Mouse (Mus musculus) forebrain, embryonic 13.5 days (tissue): ENCODE data around the gene Slc16a11. TPM values are rescaled to one million over a fixed set of nuclear protein-coding genes. Genes with fewer than 3 reads are reported as not detected.

Source experiments
- ATAC-seq: fragments of 200-750 bp; cut with Nextera tagmentation; 2 replicates; pipeline ENCODE4 v1.8.0; 2017
- H3K27ac ChIP-seq: fragments of 300-500 bp; sonication (generic); 2 replicates; pipeline ENCODE4 v1.5.1; 2015; ENCODE audit warnings: inconsistent platforms, mild to moderate bottlenecking, moderate library complexity
- H3K27me3 ChIP-seq: fragments of 300-500 bp; sonication (generic); 2 replicates; pipeline ENCODE4 v1.6.1; 2015; ENCODE audit warnings: mild to moderate bottlenecking, inconsistent platforms
- H3K36me3 ChIP-seq: fragments of 300-500 bp; sonication (generic); 2 replicates; pipeline ENCODE4 v1.6.1; 2015; ENCODE audit warnings: mild to moderate bottlenecking, inconsistent platforms; ENCODE audit not compliant: poor library complexity, severe bottlenecking
- H3K4me1 ChIP-seq: fragments of 300-500 bp; sonication (generic); 2 replicates; pipeline ENCODE4 v1.6.1; 2015; ENCODE audit warnings: inconsistent platforms
- H3K4me2 ChIP-seq: fragments of 300-500 bp; sonication (generic); 2 replicates; pipeline ENCODE4 v1.6.1; 2015; ENCODE audit warnings: inconsistent platforms, mild to moderate bottlenecking, moderate library complexity
- H3K4me3 ChIP-seq: fragments of 300-500 bp; sonication (generic); 2 replicates; pipeline ENCODE4 v1.5.1; 2015; ENCODE audit warnings: mild to moderate bottlenecking, inconsistent platforms
- H3K9ac ChIP-seq: fragments of 300-500 bp; sonication (generic); 2 replicates; pipeline ENCODE4 v1.6.1; 2015; ENCODE audit warnings: mild to moderate bottlenecking, inconsistent platforms
- H3K9me3 ChIP-seq: fragments of 300-500 bp; sonication (generic); replicated peaks from 2 replicates; pipeline ENCODE4 v1.6.1; 2016; ENCODE audit warnings: inconsistent platforms
- WGBS: fragments of 180-500 bp; shearing (Covaris S2); methylation state at CpG from one replicate; pipeline ENCODE4 v1.1.7; 2015; 5-methylcytosine and 5-hydroxymethylcytosine counted together
- polyA plus RNA-seq: library from polyadenylated mRNA; unstranded; fragments of >200 nt; fragmentation: Nextera tagmentation; extraction: Ambion mirVana; gene quantifications from 2 replicates; pipeline ENCODE4 v1.2.1, GENCODE M21; 2015

Gene Slc16a11
- polyA plus RNA-seq, 1 experiment from 2014 or later: 1.8 TPM

DNA sequence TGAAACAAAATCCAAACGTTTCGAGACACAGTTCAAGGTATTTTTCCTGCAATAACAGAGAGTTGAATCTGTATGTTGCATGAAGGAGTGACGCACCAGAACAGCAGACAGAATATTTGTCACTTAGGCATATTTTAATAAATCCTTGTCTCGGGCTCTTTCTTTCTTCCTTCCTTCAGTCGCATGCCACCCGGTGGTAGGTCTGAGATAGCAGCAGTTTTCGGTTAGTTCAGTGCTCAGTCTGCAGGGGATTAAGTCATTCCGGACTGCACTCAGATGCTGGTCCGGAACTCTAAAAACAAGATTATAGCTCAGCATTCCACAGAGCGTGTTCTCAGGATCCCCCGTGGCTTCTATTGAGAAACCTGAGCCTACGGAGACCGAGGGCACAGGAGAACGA is 33.2 kb upstream of the Slc16a11 start:
- Histone ChIP-seq H3K4me1 (no peaks in the 10 kb centered on the region), H3K27me3 (no peaks in the 10 kb centered on the region), H3K36me3 (no peaks in the 10 kb centered on the region), H3K4me3 (no peak overlapping the region), H3K9me3 (no peaks in the 10 kb centered on the region; the same call in 1 of the 2 replicates), H3K4me2 (no peak overlapping the region), H3K9ac (no peak overlapping the region), H3K27ac (no peak overlapping the region)
- WGBS: 31% methylated on average over 14 of the region's 14 CpGs
- ATAC-seq: no peak

DNA sequence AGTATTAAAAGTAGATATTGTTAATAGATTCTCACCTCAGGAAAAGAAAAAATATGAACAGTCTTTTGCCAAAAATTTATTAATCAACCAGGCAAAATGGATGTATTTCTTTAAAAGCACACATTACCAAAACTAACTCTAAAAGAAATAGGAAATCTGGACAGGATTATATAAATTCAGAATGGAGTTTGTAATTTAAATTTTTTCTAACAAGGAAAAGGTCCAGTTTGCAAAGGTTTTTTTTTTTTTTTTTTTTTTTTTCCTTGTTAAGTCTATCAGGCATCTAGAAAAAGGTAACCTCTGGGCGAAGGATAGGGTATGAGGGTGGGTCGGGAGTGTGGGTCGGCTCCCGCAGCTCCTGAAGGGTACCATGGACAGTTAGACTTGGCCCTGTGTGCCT is 32.1 kb upstream of the Slc16a11 start:
- no peak overlapping the region for H3K27ac ChIP-seq
- H3K9ac ChIP-seq: no peak overlapping the region
- H3K4me1 ChIP-seq: no peaks in the 10 kb centered on the region
- no peaks in the 10 kb centered on the region for H3K36me3 ChIP-seq
- H3K9me3 ChIP-seq: no peaks in the 10 kb centered on the region; the same call in 1 of the 2 replicates
- H3K4me2 ChIP-seq: no peak overlapping the region
- no peaks in the 10 kb centered on the region for H3K27me3 ChIP-seq
- ATAC-seq: no peak
- H3K4me3 ChIP-seq: no peak overlapping the region
- WGBS: 90% methylated on average over 4 of the region's 4 CpGs

DNA sequence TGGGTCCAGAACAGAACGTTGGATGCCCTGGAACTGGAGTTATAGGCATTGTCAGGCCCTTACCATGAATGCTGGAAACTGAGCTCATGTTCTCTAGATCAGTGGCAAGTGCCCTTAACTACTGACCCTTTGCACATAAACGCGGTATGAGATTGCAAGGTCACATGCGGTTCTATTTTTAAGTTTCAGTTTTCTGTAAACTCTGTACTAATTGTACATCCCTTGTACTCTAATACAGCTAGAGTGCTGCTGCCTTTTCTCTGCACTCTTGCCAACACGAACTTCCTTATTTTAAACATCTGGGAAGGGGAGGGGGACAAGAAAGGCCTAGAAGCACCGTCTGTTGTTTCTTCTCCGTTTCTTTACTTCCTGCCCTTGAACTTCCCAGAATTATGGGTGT is 27.4 kb upstream of the Slc16a11 start:
- Histone ChIP-seq H3K4me3 (no peak overlapping the region), H3K27me3 (no peaks in the 10 kb centered on the region), H3K9me3 (no peaks in the 10 kb centered on the region), H3K4me2 (no peak overlapping the region), H3K27ac (no peak overlapping the region), H3K9ac (no peak overlapping the region), H3K36me3 (no peaks in the 10 kb centered on the region), H3K4me1 (no peaks in the 10 kb centered on the region)
- WGBS: 88% methylated on average over 7 of the region's 7 CpGs
- no peak for ATAC-seq

DNA sequence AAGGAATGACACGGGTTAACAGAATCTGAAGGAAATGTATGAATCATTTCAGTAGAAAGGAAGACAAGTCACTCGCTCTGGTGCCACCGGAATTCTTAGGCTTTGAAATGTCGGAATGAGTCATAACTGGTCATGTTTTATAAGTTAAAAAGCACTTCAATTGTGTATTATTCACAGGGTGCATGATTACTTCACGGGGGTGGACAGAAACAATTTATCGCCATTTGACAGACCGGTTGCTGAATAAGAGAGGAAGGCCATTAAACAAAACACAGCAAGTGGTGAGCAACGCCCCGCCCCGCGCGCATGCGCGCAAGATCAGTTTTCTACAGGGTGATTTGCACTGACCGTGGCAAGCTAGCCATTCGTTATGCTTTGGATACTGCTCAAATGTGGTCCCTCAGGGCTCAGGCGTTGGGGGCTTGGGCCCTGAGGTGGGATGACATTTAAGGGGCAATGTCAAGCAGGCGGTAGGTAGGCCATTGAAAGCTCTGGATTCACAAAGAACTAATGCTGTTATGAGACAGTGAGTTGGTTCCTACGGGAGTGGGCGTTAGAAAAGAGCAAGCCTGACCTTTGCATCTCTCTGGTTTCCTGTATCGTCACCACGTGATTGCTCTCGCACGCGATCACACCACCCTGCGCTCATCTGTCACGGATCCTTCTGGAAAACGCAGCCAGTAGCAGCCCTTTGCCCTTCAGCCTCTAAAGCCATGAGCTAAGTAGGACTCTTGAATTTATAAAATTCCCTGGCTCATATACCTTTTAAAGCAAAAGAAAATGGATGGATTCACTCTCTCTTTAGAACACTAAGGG is 23.0 kb upstream of the Slc16a11 start:
- ATAC-seq: no peak
- Histone ChIP-seq H3K4me1 (no peaks in the 10 kb centered on the region), H3K9me3 (no peaks in the 10 kb centered on the region), H3K36me3 (no peaks in the 10 kb centered on the region), H3K4me3 (no peak overlapping the region), H3K27ac (no peak overlapping the region), H3K27me3 (no peaks in the 10 kb centered on the region), H3K9ac (no peak overlapping the region), H3K4me2 (no peak overlapping the region)
- WGBS: 88% methylated on average over 28 of the region's 28 CpGs

DNA sequence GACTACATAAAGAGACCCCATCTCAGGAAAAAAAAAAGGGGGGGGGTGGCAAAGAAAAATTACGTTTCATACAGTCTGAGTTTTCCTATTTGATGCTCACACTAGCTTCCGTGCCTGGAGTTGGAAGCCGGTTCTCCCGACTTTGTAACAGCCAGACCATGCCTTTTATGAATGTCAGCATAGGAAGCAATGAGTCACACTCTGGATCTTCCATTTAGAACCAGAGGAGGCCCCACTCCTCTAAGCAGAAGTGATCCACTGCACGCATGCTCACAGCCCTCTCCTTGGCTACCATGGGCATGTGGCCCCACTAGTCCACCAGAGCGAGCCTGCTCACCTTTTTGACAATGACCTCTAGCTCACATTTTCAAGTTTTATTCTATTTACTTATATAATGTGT is 21.4 kb upstream of the Slc16a11 start:
- Histone ChIP-seq H3K36me3 (no peaks in the 10 kb centered on the region), H3K9ac (no peak overlapping the region), H3K4me2 (no peak overlapping the region), H3K9me3 (peaks cover 4% of the 10 kb centered on the region; the same call in 1 of the 2 replicates), H3K4me3 (no peak overlapping the region), H3K27ac (no peak overlapping the region), H3K27me3 (no peaks in the 10 kb centered on the region), H3K4me1 (no peaks in the 10 kb centered on the region)
- 86% methylated on average over 6 of the region's 6 CpGs for WGBS
- no peak for ATAC-seq

DNA sequence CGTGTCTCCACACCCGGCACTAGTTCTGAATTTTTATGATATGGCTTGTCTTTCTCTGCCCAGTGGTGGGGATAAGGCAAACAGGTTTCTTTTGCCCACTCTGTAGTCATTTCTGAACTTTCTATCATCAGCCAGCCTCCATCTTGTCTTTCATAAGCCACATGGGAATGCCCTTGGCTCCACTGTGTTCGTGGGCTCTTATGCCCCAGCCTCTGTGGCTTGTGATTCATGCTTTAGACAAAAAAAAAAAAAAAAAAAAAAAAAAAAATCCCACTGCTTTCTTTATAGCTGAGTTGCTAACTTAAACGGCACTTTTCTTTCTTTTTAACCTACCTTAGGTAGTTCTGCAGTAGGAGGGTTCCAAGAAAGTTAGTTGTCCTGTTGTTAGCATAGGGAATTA is 20.4 kb upstream of the Slc16a11 start:
- Histone ChIP-seq H3K27me3 (no peaks in the 10 kb centered on the region), H3K4me1 (no peaks in the 10 kb centered on the region), H3K9me3 (peaks cover 4% of the 10 kb centered on the region; the same call in 1 of the 2 replicates), H3K27ac (no peak overlapping the region), H3K36me3 (no peaks in the 10 kb centered on the region), H3K4me3 (no peak overlapping the region), H3K9ac (no peak overlapping the region), H3K4me2 (no peak overlapping the region)
- ATAC-seq: no peak
- WGBS: 87% methylated on average over 4 of the region's 4 CpGs

DNA sequence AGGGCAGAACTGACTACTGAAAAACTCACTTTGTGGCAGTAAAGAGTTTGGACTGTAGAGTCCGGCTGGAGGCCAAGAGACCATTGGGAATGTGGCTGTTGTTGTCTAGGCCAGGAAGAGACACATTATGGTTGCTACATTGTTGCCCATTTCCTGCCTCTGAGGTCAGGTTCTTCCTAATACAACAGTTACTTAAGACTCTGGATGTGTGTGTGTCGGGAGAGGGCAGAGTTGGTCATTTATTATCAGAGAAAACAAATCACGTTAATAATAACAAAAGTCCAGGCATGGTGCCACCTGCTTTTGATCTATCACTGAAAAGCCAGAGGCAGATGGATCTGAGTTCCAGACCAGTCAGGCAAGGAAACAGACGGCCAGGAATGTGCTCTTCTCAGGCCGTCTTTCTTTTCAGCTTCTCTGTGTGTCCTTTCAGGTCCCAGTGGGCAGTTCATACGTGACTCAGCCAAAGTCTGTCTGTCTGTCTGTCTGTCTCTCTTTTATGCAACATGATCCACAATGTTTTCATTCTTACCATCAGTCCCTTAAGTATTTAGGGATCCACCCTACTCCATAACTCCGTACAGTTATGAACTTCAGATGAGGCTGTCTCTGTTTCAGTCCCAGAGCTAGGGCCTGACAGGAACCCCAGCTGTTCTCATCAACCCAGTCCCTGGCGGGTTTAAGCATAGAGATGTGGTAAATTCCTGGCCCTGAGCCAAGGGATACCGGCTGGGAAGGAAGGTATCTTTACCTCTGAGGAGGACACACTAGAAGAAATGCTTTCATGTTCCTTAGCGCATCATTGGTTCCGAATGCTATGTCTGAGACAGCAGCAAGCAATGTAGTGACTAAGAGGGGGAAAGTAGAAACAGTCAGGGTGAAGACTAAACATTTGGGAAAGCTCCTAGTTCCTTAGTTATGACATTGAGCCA is 18.9 kb upstream of the Slc16a11 start:
- Histone ChIP-seq H3K27ac (no peak overlapping the region), H3K9ac (no peak overlapping the region), H3K27me3 (no peaks in the 10 kb centered on the region), H3K36me3 (no peaks in the 10 kb centered on the region), H3K4me1 (no peaks in the 10 kb centered on the region), H3K4me3 (no peak overlapping the region), H3K9me3 (peaks cover 4% of the 10 kb centered on the region; the same call in 1 of the 2 replicates), H3K4me2 (no peak overlapping the region)
- ATAC-seq: no peak
- 69% methylated on average over 11 of the region's 11 CpGs for WGBS

DNA sequence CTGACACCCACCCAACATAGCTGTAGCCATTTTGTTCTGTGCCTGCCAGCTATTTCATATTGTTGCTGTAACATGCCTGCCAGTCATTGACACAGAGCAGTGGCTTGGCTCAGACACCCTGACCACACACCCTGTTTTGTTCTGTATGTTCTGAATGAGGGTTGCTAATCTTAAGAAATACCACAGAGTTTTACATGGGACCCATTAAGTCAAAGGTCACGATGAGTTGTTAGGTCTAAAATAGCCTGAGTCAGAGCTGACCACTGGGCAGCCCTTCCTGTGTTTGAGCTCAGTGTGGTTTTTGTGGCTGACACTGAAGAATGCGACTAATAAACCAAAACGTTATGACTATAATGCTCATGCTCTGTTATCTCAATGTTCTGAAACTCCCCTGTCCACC is 14.2 kb upstream of the Slc16a11 start:
- ATAC-seq: no peak
- Histone ChIP-seq H3K4me3 (no peak overlapping the region), H3K9ac (no peak overlapping the region), H3K27ac (no peak overlapping the region), H3K4me1 (no peaks in the 10 kb centered on the region), H3K4me2 (no peak overlapping the region), H3K27me3 (no peaks in the 10 kb centered on the region), H3K36me3 (no peaks in the 10 kb centered on the region), H3K9me3 (peaks cover 4% of the 10 kb centered on the region; the same call in 1 of the 2 replicates)
- WGBS: 91% methylated on average over 3 of the region's 3 CpGs

DNA sequence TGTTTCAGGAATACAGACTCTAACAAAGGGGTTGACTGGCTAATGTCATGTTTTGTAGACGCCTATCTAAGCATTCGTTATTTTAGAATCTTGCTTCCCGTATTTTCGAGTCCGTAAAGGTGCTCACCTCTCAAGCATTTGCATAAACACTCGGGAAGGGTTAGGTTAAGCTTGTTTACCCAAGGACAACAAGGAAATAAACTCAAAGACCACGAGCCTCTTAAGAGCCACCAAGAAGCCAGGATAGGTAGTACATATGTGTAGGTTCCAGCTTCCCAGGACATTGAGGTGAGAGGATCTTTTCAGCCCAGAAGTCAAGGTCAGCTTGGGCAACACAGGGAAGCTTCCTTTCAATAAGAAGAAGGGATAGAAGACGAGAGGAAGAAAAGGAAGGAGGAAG is 13.4 kb upstream of the Slc16a11 start:
- Histone ChIP-seq H3K27ac (no peak overlapping the region), H3K4me1 (no peaks in the 10 kb centered on the region), H3K36me3 (no peaks in the 10 kb centered on the region), H3K4me3 (no peak overlapping the region), H3K27me3 (no peaks in the 10 kb centered on the region), H3K9ac (no peak overlapping the region), H3K9me3 (peaks cover 4% of the 10 kb centered on the region; the same call in 1 of the 2 replicates), H3K4me2 (no peak overlapping the region)
- no peak for ATAC-seq
- 84% methylated on average over 8 of the region's 8 CpGs for WGBS

DNA sequence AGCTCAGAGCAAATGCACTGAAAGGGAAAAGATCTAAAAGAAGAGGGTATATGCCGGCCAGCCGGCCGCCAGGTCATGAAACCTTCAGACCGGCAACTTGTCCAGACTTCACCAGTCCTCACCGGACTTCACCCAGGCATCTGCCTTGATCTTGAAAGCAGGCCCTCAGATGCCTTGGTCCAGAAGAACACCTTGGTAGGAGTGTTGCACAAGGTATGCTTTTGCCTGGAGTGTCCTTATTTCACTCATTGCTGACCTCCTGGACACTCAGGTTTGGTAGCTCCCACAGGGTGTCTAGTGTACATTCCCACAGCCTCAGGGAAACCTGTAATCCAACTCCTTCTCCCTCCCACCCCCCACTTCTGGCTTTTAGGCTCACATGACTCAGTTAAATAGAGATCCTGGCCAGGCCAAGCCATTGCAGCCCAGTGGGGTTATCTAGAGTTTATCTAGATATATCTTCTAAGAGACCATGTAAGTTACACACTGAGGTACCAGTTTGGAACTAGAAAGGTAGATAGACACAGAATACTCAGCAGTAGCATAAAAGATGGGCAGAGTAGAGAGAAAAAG is 12.4 kb upstream of the Slc16a11 start:
- no peak for ATAC-seq
- H3K9me3 ChIP-seq: peaks cover 4% of the 10 kb centered on the region; the same call in 1 of the 2 replicates
- H3K4me3 ChIP-seq: no peak overlapping the region
- WGBS: 84% methylated on average over 5 of the region's 5 CpGs
- H3K36me3 ChIP-seq: no peaks in the 10 kb centered on the region
- no peaks in the 10 kb centered on the region for H3K4me1 ChIP-seq
- H3K27me3 ChIP-seq: no peaks in the 10 kb centered on the region
- no peak overlapping the region for H3K4me2 ChIP-seq
- H3K9ac ChIP-seq: no peak overlapping the region
- H3K27ac ChIP-seq: no peak overlapping the region

DNA sequence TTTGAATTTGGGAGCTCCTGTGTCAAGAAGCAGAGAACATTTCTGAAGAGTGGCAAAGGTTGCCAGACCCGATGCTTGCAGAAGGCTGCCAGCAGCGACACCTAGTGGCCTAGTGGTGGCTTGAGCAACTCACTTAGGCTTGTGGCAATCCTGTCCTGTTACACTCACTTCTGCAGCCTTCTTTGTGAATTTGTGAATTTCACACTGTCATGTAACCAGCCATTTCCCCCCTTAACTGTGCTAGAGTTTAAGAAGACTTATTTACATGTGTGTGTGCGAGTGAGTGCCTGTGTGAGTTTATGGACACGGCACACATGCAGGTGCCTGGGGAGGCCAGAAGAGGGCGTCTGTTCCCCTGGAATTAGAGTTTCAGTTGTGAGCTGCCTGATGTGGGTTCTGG is 10.9 kb upstream of the Slc16a11 start:
- no peaks in the 10 kb centered on the region for H3K4me1 ChIP-seq
- H3K36me3 ChIP-seq: no peaks in the 10 kb centered on the region
- H3K9ac ChIP-seq: no peak overlapping the region
- no peaks in the 10 kb centered on the region for H3K27me3 ChIP-seq
- H3K4me2 ChIP-seq: no peak overlapping the region
- no peaks in the 10 kb centered on the region for H3K9me3 ChIP-seq
- WGBS: 37% methylated on average over 5 of the region's 5 CpGs
- no peak overlapping the region for H3K4me3 ChIP-seq
- no peak overlapping the region for H3K27ac ChIP-seq
- ATAC-seq: no peak

DNA sequence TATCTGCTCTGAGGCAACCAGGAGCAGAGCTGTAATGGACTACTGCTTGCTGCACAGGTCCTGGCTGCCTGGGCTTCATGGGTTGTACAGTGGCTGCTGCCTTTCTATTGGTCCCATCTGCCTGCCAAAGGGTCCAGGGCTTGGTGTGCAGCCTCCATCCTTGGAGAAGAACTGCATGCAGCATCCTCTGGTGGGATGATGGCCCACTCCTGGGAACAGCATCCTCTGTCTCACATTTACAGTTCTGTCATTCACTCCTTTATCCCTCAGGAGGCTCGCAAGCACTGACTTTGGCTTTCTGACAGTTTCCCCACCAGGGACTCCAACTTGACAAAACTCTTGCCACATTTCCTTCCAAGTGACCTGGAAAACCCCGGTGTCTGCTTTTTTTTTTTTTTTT is 5.8 kb upstream of the Slc16a11 start:
- Histone ChIP-seq H3K9me3 (no peaks in the 10 kb centered on the region), H3K9ac (no peak overlapping the region), H3K4me2 (no peak overlapping the region), H3K4me3 (no peak overlapping the region), H3K27me3 (0 out of 2 replicates have a peak, but pooled peaks cover 5% of the 10 kb centered on the region), H3K4me1 (no peaks in the 10 kb centered on the region), H3K27ac (no peak overlapping the region), H3K36me3 (no peaks in the 10 kb centered on the region)
- 79% methylated on average over 2 of the region's 2 CpGs for WGBS
- ATAC-seq: no peak
